Mouse (Mus musculus) midbrain, embryonic 14.5 days (tissue): Measurements from ENCODE around the gene Msmb. TPM values are rescaled to one million over a fixed set of nuclear protein-coding genes. Genes with fewer than 3 reads are reported as not detected.

Experiments
- ATAC-seq: fragments of 200-750 bp; cut with Nextera tagmentation; 2 replicates; pipeline ENCODE4 v1.8.0; 2017; ENCODE audit warnings: moderate number of reproducible peaks, moderate library complexity; ENCODE audit not compliant: low FRiP score, low TSS enrichment
- DNase-seq: peaks from one replicate; pipeline ENCODE4 v3.0.0-alpha.2; 2015
- H3K27ac ChIP-seq: fragments of 300-500 bp; sonication (generic); replicated peaks from 2 replicates; pipeline ENCODE4 v1.5.1; 2014; ENCODE audit warnings: mild to moderate bottlenecking, low read depth, low read length, moderate library complexity
- H3K27me3 ChIP-seq: fragments of 300-500 bp; sonication (generic); 2 replicates; pipeline ENCODE4 v1.6.1; 2014; ENCODE audit warnings: low read length, control low read depth, mixed read lengths; ENCODE audit not compliant: control insufficient read depth, insufficient read depth
- H3K36me3 ChIP-seq: fragments of 300-500 bp; sonication (generic); 2 replicates; pipeline ENCODE4 v1.6.1; 2014; ENCODE audit warnings: low read length, control low read depth; ENCODE audit not compliant: control insufficient read depth, insufficient read depth
- H3K4me1 ChIP-seq: fragments of 300-500 bp; sonication (generic); 2 replicates; pipeline ENCODE4 v1.6.1; 2014; ENCODE audit warnings: mild to moderate bottlenecking, antibody characterized with exemption, low read length, control low read depth; ENCODE audit not compliant: control insufficient read depth, insufficient read depth
- H3K4me2 ChIP-seq: fragments of 300-500 bp; sonication (generic); 2 replicates; pipeline ENCODE4 v1.6.1; 2014; ENCODE audit warnings: mild to moderate bottlenecking, low read length, moderate library complexity
- H3K4me3 ChIP-seq: fragments of 300-500 bp; sonication (generic); replicated peaks from 2 replicates; pipeline ENCODE4 v1.5.1; 2014; ENCODE audit warnings: low read depth, low read length
- H3K9ac ChIP-seq: fragments of 300-500 bp; sonication (generic); replicated peaks from 2 replicates; pipeline ENCODE4 v1.6.1; 2014; ENCODE audit warnings: mild to moderate bottlenecking, low read length, moderate library complexity
- H3K9me3 ChIP-seq: fragments of 300-500 bp; sonication (generic); 2 replicates; pipeline ENCODE4 v1.6.1; 2016; ENCODE audit warnings: low read length, control low read depth, mixed read lengths; ENCODE audit not compliant: control insufficient read depth
- WGBS: fragments of 180-500 bp; shearing (Covaris S2); extraction: QIAGEN DNeasy Blood & Tissue Kit; methylation state at CpG from one replicate; pipeline ENCODE4 v1.1.7; 2014; 5-methylcytosine and 5-hydroxymethylcytosine counted together
- polyA plus RNA-seq: library from polyadenylated mRNA; unstranded; fragments of >200 nt; fragmentation: Nextera tagmentation; extraction: Ambion mirVana; gene quantifications from 2 replicates; pipeline ENCODE4 v1.2.1, GENCODE M21; 2014

Gene Msmb
- polyA plus RNA-seq, 1 experiment from 2014 or later: not detected

DNA sequence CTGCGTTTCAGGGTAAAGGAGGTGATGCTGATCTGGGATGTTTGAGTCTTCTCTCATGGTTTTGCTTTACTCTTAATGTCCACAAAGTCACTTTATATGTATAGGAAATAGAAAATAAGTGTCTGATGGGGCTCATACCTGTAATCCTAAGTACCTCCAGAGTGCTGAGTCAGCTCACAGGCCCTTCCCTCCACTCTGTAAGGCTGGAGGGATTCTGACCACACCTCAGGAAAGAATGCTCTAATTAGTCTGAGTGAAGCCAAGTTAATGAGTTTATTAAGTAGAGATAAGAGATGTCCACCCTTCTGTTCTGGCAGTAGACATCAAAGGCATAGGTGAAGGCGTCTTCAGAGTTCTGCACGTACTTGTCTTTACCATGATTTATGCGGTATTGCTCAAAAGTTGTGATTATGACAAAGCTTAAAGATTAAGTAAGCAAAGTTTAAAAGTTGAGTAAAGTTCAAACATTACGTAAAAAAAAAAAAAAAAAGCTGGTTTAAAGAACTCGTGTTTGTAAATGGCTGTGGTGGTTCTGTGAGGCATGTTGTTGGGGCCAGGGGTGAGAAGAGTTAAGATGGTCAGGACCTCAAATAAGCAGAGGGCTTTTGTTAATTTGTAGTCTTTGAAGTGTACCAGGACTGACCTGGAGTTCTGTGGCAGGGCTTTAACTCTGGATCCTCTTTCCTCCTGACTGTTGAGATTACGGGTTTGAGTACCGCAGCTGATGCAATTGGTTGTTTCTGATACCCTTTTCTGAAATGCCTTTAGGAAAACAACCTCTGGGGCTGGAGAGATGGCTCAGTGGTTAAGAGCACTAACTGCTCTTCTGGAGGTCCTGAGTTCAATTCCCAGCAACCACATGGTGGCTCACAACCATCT is 22.6 kb downstream of the Msmb start:
- no peak overlapping the region for H3K4me2 ChIP-seq
- H3K4me3 ChIP-seq: no peak overlapping the region
- no peak overlapping the region for H3K9ac ChIP-seq
- no peak overlapping the region for H3K27ac ChIP-seq
- no peaks in the 10 kb centered on the region for H3K36me3 ChIP-seq
- no peaks in the 10 kb centered on the region for H3K27me3 ChIP-seq
- H3K9me3 ChIP-seq: no peaks in the 10 kb centered on the region
- ATAC-seq (no peak), DNase-seq (no peak)
- H3K4me1 ChIP-seq: peaks cover 21% of the 10 kb centered on the region
- 88% methylated on average over 8 of the region's 8 CpGs for WGBS

DNA sequence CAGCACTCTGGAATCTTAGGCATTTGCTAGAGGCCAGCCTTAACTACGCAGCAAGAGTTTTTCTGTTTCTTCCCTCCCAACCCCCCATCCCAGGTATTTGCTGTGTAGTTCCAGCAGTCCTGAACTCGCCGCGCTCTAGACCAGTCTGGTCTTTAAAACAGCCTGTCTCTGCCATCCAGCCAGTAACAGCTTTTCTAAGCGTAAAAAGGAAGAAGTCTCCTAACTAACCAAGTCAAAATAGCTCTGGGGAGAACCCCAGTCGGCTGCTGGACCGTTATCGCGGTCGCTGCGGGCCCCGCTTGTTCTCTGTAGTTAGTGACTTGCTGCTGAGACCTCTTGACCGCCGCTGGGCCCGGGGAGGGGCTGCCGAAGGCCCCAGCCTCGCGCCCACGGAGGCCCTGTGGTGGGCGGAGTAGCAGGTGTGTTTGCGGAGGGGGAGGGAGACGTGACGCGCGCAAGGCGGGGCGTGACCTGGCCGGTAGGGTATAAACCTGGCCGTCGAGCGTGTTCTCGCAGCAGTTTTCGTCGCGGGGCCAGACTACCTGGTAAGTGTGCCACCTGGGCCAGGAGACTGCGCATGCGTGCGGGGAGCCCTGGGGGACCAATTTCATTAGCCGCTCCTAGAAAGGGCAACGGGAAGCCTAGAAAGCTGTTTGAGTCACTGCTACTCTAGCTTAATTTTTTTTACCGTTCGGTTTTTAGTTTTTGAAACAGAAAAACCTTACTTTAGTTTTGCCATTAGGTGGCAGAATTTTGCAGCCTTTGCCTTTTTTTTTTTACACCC is 23.6 kb downstream of the Msmb start:
- no peak for ATAC-seq
- H3K4me1 ChIP-seq: peaks cover 20% of the 10 kb centered on the region
- H3K9me3 ChIP-seq: no peaks in the 10 kb centered on the region
- H3K4me2 ChIP-seq: peak overlapping the region; percentile 96
- H3K36me3 ChIP-seq: no peaks in the 10 kb centered on the region
- H3K9ac ChIP-seq: peak overlapping the region; percentile 51
- H3K4me3 ChIP-seq: peak overlapping the region; percentile 41
- H3K27me3 ChIP-seq: no peaks in the 10 kb centered on the region
- 1% methylated on average over 41 of the region's 42 CpGs for WGBS
- peak; percentile 78 for DNase-seq
- H3K27ac ChIP-seq: peak overlapping the region; percentile 32; the same call in 1 of the 2 replicates

- no peaks in the 10 kb centered on the region for H3K9me3 ChIP-seq
- no peaks in the 10 kb centered on the region for H3K36me3 ChIP-seq
- peak overlapping the region; percentile 96 for H3K4me2 ChIP-seq
- ATAC-seq (no peak), DNase-seq (no peak)
- no peaks in the 10 kb centered on the region for H3K27me3 ChIP-seq
- peaks cover 14% of the 10 kb centered on the region for H3K4me1 ChIP-seq
- WGBS: 74% methylated on average over 2 of the region's 2 CpGs
- no peak overlapping the region for H3K27ac ChIP-seq
- peak overlapping the region; percentile 41 for H3K4me3 ChIP-seq
- no peak overlapping the region for H3K9ac ChIP-seq
These were observed 24.2 kb downstream of the Msmb start for GRCm38 (mm10) chr14:32166062-32166441.

DNA sequence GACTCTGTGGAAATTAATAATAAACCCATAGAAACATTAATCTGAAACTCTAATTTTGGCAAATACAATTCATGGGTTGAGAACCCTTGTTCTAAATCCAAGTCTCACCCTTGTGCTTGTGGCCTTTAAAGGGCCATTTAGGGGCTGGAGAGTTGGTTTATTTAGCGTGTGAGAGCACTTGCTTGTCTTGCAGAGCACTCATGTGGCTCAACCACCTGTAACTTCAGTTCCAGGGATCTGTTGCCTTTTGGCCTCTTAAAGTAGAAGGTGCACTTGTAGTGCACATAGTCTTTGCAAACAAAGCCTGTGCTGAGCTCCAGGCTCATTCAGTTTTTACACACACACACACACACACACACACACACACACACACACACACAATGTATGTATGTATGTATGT is 25.0 kb downstream of the Msmb start:
- no peaks in the 10 kb centered on the region for H3K27me3 ChIP-seq
- no peak overlapping the region for H3K4me3 ChIP-seq
- no peak overlapping the region for H3K4me2 ChIP-seq
- no peak for DNase-seq
- no peak overlapping the region for H3K9ac ChIP-seq
- peaks cover 9% of the 10 kb centered on the region for H3K4me1 ChIP-seq
- ATAC-seq: no peak
- WGBS: 87% methylated on average over 1 of the region's 1 CpGs
- no peak overlapping the region for H3K27ac ChIP-seq
- peaks cover 3% of the 10 kb centered on the region; the same call in 1 of the 2 replicates for H3K36me3 ChIP-seq
- no peaks in the 10 kb centered on the region for H3K9me3 ChIP-seq

DNA sequence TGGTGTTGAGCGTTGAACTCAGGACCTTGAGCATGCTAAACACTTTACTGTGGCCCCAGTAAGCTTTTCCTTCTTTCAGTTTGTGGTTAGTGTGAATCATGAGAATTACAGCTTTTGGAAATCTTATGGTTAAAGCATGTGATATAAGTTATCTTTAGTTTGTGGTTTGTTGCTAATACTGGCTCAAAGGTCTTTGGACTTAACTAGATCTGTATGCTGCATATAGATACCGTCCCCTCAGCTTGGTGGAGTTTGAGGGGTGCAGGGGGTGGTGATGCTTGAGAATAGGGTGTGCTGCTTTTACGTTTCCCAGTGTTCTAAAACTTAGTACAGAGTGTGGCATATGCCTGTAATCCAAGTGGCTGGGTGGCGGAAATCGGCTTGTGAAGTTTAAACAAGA is 25.5 kb downstream of the Msmb start:
- ATAC-seq (no peak), DNase-seq (no peak)
- WGBS: 92% methylated on average over 5 of the region's 5 CpGs
- no peaks in the 10 kb centered on the region for H3K9me3 ChIP-seq
- peaks cover 7% of the 10 kb centered on the region; the same call in 1 of the 2 replicates for H3K36me3 ChIP-seq
- H3K4me1 ChIP-seq: peaks cover 9% of the 10 kb centered on the region
- H3K9ac ChIP-seq: no peak overlapping the region
- no peaks in the 10 kb centered on the region for H3K27me3 ChIP-seq
- no peak overlapping the region for H3K4me3 ChIP-seq
- no peak overlapping the region for H3K4me2 ChIP-seq
- no peak overlapping the region for H3K27ac ChIP-seq

GRCm38 (mm10) chr14:32168653-32169231 is 26.9 kb downstream of the Msmb start:
- Histone ChIP-seq H3K36me3 (peaks cover 20% of the 10 kb centered on the region), H3K9me3 (no peaks in the 10 kb centered on the region), H3K27me3 (no peaks in the 10 kb centered on the region), H3K4me1 (peaks cover 9% of the 10 kb centered on the region), H3K4me3 (no peak overlapping the region), H3K27ac (no peak overlapping the region), H3K4me2 (no peak overlapping the region), H3K9ac (no peak overlapping the region)
- no peak for ATAC-seq
- peak; percentile 6 for DNase-seq
- 70% methylated on average over 3 of the region's 3 CpGs for WGBS

GRCm38 (mm10) chr14:32170137-32170536 is 28.3 kb downstream of the Msmb start:
- DNase-seq (no peak), ATAC-seq (no peak)
- 96% methylated on average over 4 of the region's 4 CpGs for WGBS
- no peak overlapping the region for H3K9ac ChIP-seq
- H3K9me3 ChIP-seq: no peaks in the 10 kb centered on the region
- H3K4me3 ChIP-seq: no peak overlapping the region
- H3K36me3 ChIP-seq: peaks cover 30% of the 10 kb centered on the region
- H3K27ac ChIP-seq: no peak overlapping the region
- H3K4me2 ChIP-seq: no peak overlapping the region
- H3K4me1 ChIP-seq: peaks cover 6% of the 10 kb centered on the region
- no peaks in the 10 kb centered on the region for H3K27me3 ChIP-seq

GRCm38 (mm10) chr14:32175310-32175709 is 33.5 kb downstream of the Msmb start:
- WGBS: 94% methylated on average over 2 of the region's 2 CpGs
- Histone ChIP-seq H3K27me3 (no peaks in the 10 kb centered on the region), H3K27ac (no peak overlapping the region), H3K4me1 (no peaks in the 10 kb centered on the region), H3K4me2 (no peak overlapping the region), H3K9me3 (no peaks in the 10 kb centered on the region), H3K4me3 (no peak overlapping the region), H3K36me3 (peaks cover 52% of the 10 kb centered on the region), H3K9ac (no peak overlapping the region)
- DNase-seq (no peak), ATAC-seq (no peak)
